Mouse (Mus musculus) ES-CJ7 (cell line): ENCODE measurements around the gene Stox2.
A peak's percentile ranks its signal among the peaks of the same experiment; 100 is the strongest.

Source experiments
- DNase-seq: peaks from one replicate; pipeline ENCODE4 v3.0.0; 2011; ENCODE audit warnings: low read depth, low spot score

Stox2 gene

DNA sequence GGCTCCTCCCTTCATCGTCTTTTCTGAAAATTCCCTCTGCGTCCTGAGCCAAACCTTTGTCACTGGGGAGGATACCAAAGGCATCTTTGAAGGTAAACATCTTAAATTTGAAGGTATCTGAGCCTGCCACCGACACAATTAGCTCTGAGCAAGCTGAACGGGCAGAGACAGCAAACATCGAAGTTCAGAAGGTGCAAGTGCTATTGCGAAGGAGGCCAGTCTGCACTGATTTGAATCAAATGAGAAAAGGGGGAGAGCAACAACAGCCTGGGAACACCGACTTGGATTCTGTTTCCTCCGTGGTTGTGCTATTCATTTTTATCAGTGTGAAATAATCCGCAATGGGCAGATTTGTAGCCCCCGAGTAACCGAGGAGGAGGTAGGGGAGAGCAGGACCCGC lies 202.5 kb downstream of the Stox2 start:
- no peak for DNase-seq

GRCm38 (mm10) chr8:47243016-47243630 lies 203.0 kb downstream of the Stox2 start:
- DNase-seq, result no peak

DNA sequence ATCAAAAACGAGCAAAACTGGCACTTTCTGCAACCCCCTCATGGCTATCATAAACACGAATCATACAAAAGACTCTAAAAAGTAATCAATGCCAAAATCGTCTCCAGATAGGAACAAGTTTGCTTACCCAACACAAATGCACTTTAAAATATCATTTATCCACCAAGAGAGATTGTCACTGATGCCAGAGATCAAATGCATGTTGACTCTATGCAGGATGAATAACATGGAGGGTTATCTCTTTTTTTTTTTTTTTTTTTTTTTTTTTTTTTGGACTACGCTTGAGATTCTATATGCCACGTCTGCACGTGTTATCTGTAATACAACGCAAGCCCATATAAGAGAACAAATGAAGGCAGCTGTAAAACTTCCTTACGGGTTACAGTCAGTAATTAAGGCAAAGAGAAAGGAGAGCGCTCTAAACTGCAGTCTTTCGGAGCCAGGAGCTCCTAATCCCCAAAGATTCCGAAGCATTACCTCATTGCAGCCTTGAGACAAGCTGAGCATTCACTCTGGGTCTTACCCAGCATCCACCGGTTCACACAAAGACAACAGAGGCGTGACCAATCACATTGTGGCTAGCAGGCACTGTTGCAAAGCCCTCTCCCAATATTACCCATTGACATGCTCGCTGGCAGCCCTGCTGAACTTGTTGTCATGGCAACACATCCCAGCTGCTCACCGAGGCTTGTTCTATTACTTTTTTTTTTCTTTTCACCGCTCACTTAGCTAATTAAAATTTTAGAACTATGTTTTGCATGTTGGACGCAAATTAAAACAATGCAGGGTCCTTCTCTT lies 203.8 kb downstream of the Stox2 start:
- DNase-seq, result peak; percentile 89

DNA sequence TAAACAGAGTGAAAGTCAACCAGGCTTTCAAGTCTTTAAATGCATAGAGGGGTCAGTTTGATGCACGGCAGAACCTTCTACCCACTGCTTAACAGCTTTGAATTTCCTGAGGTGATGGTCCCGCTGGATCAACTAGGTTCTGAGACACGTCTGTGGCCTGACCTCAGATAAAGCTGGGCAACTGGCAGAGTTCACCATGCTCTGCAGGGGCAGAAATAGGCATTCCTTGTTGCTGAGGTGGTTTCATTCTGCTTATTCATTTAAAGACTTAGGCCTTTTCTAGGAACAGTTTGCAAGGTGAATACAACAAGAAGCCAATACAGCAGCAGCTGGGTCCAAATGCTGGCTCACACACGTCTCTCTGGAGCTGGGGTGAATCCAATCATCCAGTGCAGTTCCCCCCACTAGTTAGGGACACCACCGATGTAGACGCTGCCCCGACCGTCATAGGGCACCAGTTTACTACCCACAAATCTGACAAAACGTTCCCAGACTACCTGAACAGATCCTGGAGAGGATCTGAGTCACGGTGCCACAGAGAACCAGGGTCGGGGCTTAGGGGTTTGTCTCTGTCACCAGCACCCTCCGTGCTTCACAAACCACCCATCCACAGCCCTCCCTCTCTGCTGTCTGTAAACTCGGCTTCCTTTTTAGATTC lies 204.6 kb downstream of the Stox2 start:
- DNase-seq, result no peak

- no peak for DNase-seq
Observed at GRCm38 (mm10) chr8:47240871-47241270, 205.3 kb downstream of the Stox2 start.

GRCm38 (mm10) chr8:47240266-47240665 lies 205.9 kb downstream of the Stox2 start:
- DNase-seq, result no peak

- DNase-seq, result peak; percentile 63
Observed at GRCm38 (mm10) chr8:47232081-47232480, 214.1 kb downstream of the Stox2 start.

GRCm38 (mm10) chr8:47230057-47230456 lies 216.1 kb downstream of the Stox2 start:
- no peak for DNase-seq

- peak; percentile 97 for DNase-seq
Observed at GRCm38 (mm10) chr8:47221851-47222250, 224.3 kb downstream of the Stox2 start.

DNA sequence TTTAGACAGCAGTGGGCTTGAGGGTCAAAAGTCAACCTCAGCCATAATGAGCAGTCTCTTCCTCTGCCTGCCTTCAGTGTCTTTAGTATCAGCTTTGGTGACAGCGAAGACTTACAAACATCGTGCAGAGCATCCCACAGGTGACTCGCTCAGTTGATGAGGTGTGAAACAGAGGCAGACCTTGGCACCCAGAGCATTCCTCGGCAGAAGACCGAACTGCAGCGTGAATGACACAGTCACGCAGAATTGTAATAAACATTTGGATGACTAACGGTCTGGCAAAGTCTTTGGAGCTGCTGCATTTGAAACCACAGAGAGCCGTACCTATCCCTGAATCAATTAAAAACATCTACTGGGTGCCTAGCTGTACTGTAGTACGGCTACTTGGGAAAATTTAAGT lies 225.0 kb downstream of the Stox2 start:
- DNase-seq, result no peak

- no peak for DNase-seq
Observed at GRCm38 (mm10) chr8:47220390-47220789, 225.8 kb downstream of the Stox2 start.

DNA sequence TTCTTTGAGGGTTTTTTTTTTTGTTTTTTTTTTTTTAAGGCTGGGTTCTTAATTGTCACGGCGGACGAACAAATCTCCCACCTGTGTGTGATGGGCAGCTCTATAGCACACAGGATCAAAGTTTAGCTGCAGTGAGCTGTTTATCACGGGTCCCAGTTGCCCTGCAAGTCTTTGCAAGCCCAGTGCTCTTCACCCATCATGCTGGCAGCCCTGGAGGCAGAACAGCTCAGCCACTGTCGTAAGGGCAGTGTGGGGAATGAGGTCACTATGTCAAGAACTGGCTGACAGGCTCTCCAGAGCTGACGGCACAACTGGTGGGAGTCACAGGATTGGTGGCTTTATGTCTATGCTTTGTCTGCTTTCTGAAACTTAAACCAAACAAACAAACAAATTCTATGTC lies 227.6 kb downstream of the Stox2 start:
- no peak for DNase-seq

DNA sequence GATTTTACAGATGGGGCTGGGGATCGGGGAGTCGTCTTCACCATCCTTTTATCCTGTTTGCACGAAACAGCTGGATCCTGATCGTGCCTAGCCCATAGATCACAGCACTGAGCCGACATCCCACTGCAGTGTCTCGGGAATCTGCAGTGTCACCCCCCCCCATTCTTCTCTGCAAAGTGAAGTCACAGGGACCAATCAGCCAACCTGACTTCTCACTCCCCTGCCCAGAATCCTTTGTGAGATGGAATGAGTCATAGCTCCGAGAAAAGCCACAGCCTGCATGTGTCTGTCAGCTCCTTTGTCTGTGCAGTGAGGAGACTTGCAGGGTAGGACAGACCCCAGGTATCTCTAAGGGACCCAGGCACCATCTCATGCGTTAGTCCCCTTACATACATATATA lies 228.1 kb downstream of the Stox2 start:
- no peak for DNase-seq

GRCm38 (mm10) chr8:47212124-47212523 lies 234.0 kb downstream of the Stox2 start:
- DNase-seq, result no peak

- no peak for DNase-seq
Observed at GRCm38 (mm10) chr8:47211226-47211625, 234.9 kb downstream of the Stox2 start.

- DNase-seq, result no peak
Observed at GRCm38 (mm10) chr8:47208246-47208645, 237.9 kb downstream of the Stox2 start.

- no peak for DNase-seq
Observed at GRCm38 (mm10) chr8:47206640-47207237, 239.4 kb downstream of the Stox2 start.

GRCm38 (mm10) chr8:47205472-47205871 lies 240.7 kb downstream of the Stox2 start:
- peak; percentile 76 for DNase-seq

DNA sequence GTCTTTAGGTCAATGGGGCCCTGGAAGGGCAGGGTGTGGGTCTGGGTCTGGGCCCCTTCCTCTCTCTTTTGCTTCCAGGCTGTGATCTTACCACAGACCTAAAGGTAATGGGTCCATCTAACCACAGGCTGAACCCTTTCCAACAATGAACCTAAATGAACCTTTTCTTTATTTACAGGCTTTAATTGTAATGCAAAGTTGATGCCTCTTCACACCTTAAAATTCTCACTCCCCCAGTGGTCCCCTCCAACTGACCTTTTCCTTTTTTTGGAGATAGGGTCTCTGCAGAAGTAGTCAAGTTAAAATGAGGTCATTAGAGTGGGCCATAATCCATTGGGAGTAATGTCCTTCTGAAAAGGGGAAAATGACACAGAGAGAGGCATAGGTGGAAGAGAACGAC lies 249.8 kb downstream of the Stox2 start:
- DNase-seq, result peak; percentile 38

GRCm38 (mm10) chr8:47193321-47193996 lies 252.7 kb downstream of the Stox2 start:
- peak; percentile 47 for DNase-seq

- no peak for DNase-seq
Observed at GRCm38 (mm10) chr8:47191444-47192365, 254.5 kb downstream of the Stox2 start.
